Mouse (Mus musculus) heart, embryonic 16.5 days (tissue): ENCODE results near the gene Commd1. TPM values are rescaled to one million over a fixed set of nuclear protein-coding genes. Genes with fewer than 3 reads are reported as not detected.
A peak's percentile ranks its signal among the peaks of the same experiment; 100 is the strongest.

Experiments
- ATAC-seq: fragments of 200-750 bp; cut with Nextera tagmentation; replicated peaks from 2 replicates; pipeline ENCODE4 v1.8.0; 2017; ENCODE audit warnings: moderate number of reproducible peaks; ENCODE audit not compliant: insufficient read depth, low FRiP score; ENCODE audit errors: extremely low read depth
- H3K27ac ChIP-seq: fragments of 300-500 bp; sonication (generic); 2 replicates; pipeline ENCODE4 v1.5.1; 2014; ENCODE audit warnings: mild to moderate bottlenecking, low read length, control low read depth, moderate library complexity
- H3K27me3 ChIP-seq: fragments of 300-500 bp; sonication (generic); 2 replicates; pipeline ENCODE4 v1.6.1; 2014; ENCODE audit warnings: low read length, mixed read lengths; ENCODE audit not compliant: control insufficient read depth, insufficient read depth
- H3K36me3 ChIP-seq: fragments of 300-500 bp; sonication (generic); 2 replicates; pipeline ENCODE4 v1.6.1; 2014; ENCODE audit not compliant: control insufficient read depth, insufficient read depth
- H3K4me1 ChIP-seq: fragments of 300-500 bp; sonication (generic); 2 replicates; pipeline ENCODE4 v1.6.1; 2014; ENCODE audit warnings: low read length, mixed read lengths; ENCODE audit not compliant: control insufficient read depth, insufficient read depth
- H3K4me2 ChIP-seq: fragments of 300-500 bp; sonication (generic); 2 replicates; pipeline ENCODE4 v1.6.1; 2014; ENCODE audit warnings: low read depth, mild to moderate bottlenecking, control low read depth, low read length
- H3K4me3 ChIP-seq: fragments of 300-500 bp; sonication (generic); 2 replicates; pipeline ENCODE4 v1.5.1; 2014; ENCODE audit warnings: mild to moderate bottlenecking, control low read depth, low read length
- H3K9ac ChIP-seq: fragments of 300-500 bp; sonication (generic); 2 replicates; pipeline ENCODE4 v1.6.1; 2014; ENCODE audit warnings: low read length, control low read depth
- H3K9me3 ChIP-seq: fragments of 300-500 bp; sonication (generic); replicated peaks from 2 replicates; pipeline ENCODE4 v1.6.1; 2016; ENCODE audit warnings: low read length; ENCODE audit not compliant: control insufficient read depth
- WGBS: fragments of 180-500 bp; shearing (Covaris S2); extraction: QIAGEN DNeasy Blood & Tissue Kit; methylation state at CpG from one replicate; pipeline ENCODE4 v1.1.7; 2014; 5-methylcytosine and 5-hydroxymethylcytosine counted together
- polyA plus RNA-seq: library from polyadenylated mRNA; unstranded; fragments of >200 nt; fragmentation: Nextera tagmentation; extraction: Ambion mirVana; gene quantifications from 2 replicates; pipeline ENCODE4 v1.2.1, GENCODE M21; 2015

Commd1 gene
- polyA plus RNA-seq, 1 experiment from 2014 or later = 350 TPM

- Histone ChIP-seq H3K4me3 (no peak overlapping the region), H3K27ac (no peak overlapping the region), H3K4me2 (no peak overlapping the region), H3K27me3 (no peaks in the 10 kb centered on the region), H3K9ac (no peak overlapping the region), H3K36me3 (no peaks in the 10 kb centered on the region), H3K9me3 (no peaks in the 10 kb centered on the region), H3K4me1 (no peaks in the 10 kb centered on the region)
- WGBS = 47% methylated on average over 3 of the region's 3 CpGs
- ATAC-seq = no peak
Measured at GRCm38 (mm10) chr11:22880383-22881172, 101.6 kb downstream of the Commd1 start.

- ATAC-seq = no peak
- Histone ChIP-seq H3K27ac (no peak overlapping the region), H3K27me3 (no peaks in the 10 kb centered on the region), H3K4me1 (no peaks in the 10 kb centered on the region), H3K4me3 (no peak overlapping the region), H3K4me2 (no peak overlapping the region), H3K36me3 (no peaks in the 10 kb centered on the region), H3K9me3 (no peaks in the 10 kb centered on the region), H3K9ac (no peak overlapping the region)
- 83% methylated on average over 4 of the region's 4 CpGs for WGBS
Measured at GRCm38 (mm10) chr11:22879645-22880044, 102.5 kb downstream of the Commd1 start.

- H3K9me3 ChIP-seq = no peaks in the 10 kb centered on the region
- 62% methylated on average over 3 of the region's 3 CpGs for WGBS
- H3K9ac ChIP-seq = no peak overlapping the region
- no peak for ATAC-seq
- no peaks in the 10 kb centered on the region for H3K36me3 ChIP-seq
- no peaks in the 10 kb centered on the region for H3K27me3 ChIP-seq
- no peak overlapping the region for H3K4me3 ChIP-seq
- H3K4me2 ChIP-seq = no peak overlapping the region
- H3K27ac ChIP-seq = no peak overlapping the region
- H3K4me1 ChIP-seq = peaks cover 3% of the 10 kb centered on the region; the same call in 1 of the 2 replicates
Measured at GRCm38 (mm10) chr11:22876680-22877330, 105.4 kb downstream of the Commd1 start.

- Histone ChIP-seq H3K9me3 (no peaks in the 10 kb centered on the region), H3K27ac (no peak overlapping the region), H3K4me2 (no peak overlapping the region), H3K4me3 (no peak overlapping the region), H3K36me3 (no peaks in the 10 kb centered on the region), H3K4me1 (peaks cover 5% of the 10 kb centered on the region; the same call in 1 of the 2 replicates), H3K9ac (no peak overlapping the region), H3K27me3 (no peaks in the 10 kb centered on the region)
- ATAC-seq = no peak
- WGBS = 76% methylated on average over 4 of the region's 4 CpGs
Measured at GRCm38 (mm10) chr11:22875279-22875678, 106.9 kb downstream of the Commd1 start.

- H3K4me3 ChIP-seq = no peak overlapping the region
- ATAC-seq = no peak
- no peaks in the 10 kb centered on the region for H3K36me3 ChIP-seq
- 76% methylated on average over 6 of the region's 6 CpGs for WGBS
- no peak overlapping the region for H3K4me2 ChIP-seq
- H3K4me1 ChIP-seq = peaks cover 5% of the 10 kb centered on the region; the same call in 1 of the 2 replicates
- no peaks in the 10 kb centered on the region for H3K27me3 ChIP-seq
- H3K9me3 ChIP-seq = no peaks in the 10 kb centered on the region
- H3K9ac ChIP-seq = no peak overlapping the region
- H3K27ac ChIP-seq = no peak overlapping the region
Measured at GRCm38 (mm10) chr11:22874747-22875146, 107.4 kb downstream of the Commd1 start.

GRCm38 (mm10) chr11:22873383-22873782, 108.8 kb downstream of the Commd1 start:
- H3K27ac ChIP-seq = peak overlapping the region; percentile 68; the same call in 1 of the 2 replicates
- WGBS = 60% methylated on average over 4 of the region's 4 CpGs
- H3K4me2 ChIP-seq = no peak overlapping the region
- no peaks in the 10 kb centered on the region for H3K27me3 ChIP-seq
- no peak for ATAC-seq
- no peak overlapping the region for H3K9ac ChIP-seq
- H3K4me1 ChIP-seq = peaks cover 5% of the 10 kb centered on the region; the same call in 1 of the 2 replicates
- no peaks in the 10 kb centered on the region for H3K9me3 ChIP-seq
- H3K4me3 ChIP-seq = no peak overlapping the region
- H3K36me3 ChIP-seq = no peaks in the 10 kb centered on the region

GRCm38 (mm10) chr11:22872307-22872680, 109.9 kb downstream of the Commd1 start:
- Histone ChIP-seq H3K4me1 (peaks cover 5% of the 10 kb centered on the region; the same call in 1 of the 2 replicates), H3K4me2 (peak overlapping the region; percentile 49), H3K27ac (peak overlapping the region; percentile 68), H3K4me3 (peak overlapping the region; percentile 27; the same call in 1 of the 2 replicates), H3K9ac (no peak overlapping the region), H3K9me3 (no peaks in the 10 kb centered on the region), H3K36me3 (no peaks in the 10 kb centered on the region), H3K27me3 (no peaks in the 10 kb centered on the region)
- WGBS = 41% methylated on average over 4 of the region's 4 CpGs
- ATAC-seq = no peak

- ATAC-seq = peak; percentile 53; the same call in 1 of the 2 replicates
Measured at GRCm38 (mm10) chr11:22871628-22872306, 110.4 kb downstream of the Commd1 start.

More at GRCm38 (mm10) chr11:22871628-22872306, 110.4 kb downstream of the Commd1 start:
- Histone ChIP-seq H3K4me1 (peaks cover 5% of the 10 kb centered on the region; the same call in 1 of the 2 replicates), H3K9me3 (no peaks in the 10 kb centered on the region), H3K4me2 (peak overlapping the region; percentile 49), H3K9ac (no peak overlapping the region), H3K27me3 (no peaks in the 10 kb centered on the region), H3K4me3 (peak overlapping the region; percentile 27), H3K27ac (peak overlapping the region; percentile 68), H3K36me3 (no peaks in the 10 kb centered on the region)
- 53% methylated on average over 7 of the region's 7 CpGs for WGBS
